Mouse (Mus musculus) G1E (cell line): ENCODE data around the gene Cyb5b.

ENCODE experiments used
- CTCF ChIP-seq: IDR thresholded peaks from 2 replicates; pipeline ENCODE4 v1.5.1; 2012; ENCODE audit warnings: low read depth, low read length, inconsistent platforms, mixed read lengths
- GATA1 ChIP-seq: IDR thresholded peaks from 2 replicates; pipeline ENCODE4 v1.6.1; 2012; ENCODE audit warnings: borderline replicate concordance, low read length, inconsistent platforms, mixed read lengths
- POLR2AphosphoS5 ChIP-seq: IDR thresholded peaks from 2 replicates; pipeline ENCODE4 v1.6.1; 2012; ENCODE audit warnings: low read depth, low read length, inconsistent platforms; ENCODE audit not compliant: insufficient replicate concordance
- TAL1 ChIP-seq: conservative IDR thresholded peaks from 2 replicates; pipeline ENCODE4 v1.6.1; 2012; ENCODE audit warnings: low read depth, low read length, inconsistent platforms, mixed read lengths

GRCm38 (mm10) chr8:107111340-107112105, 38.9 kb upstream of the Cyb5b start:
- TF ChIP-seq CTCF = no peak
- no peak for TF ChIP-seq TAL1
- no peak for TF ChIP-seq GATA1
- no peak for TF ChIP-seq POLR2AphosphoS5
